Mouse (Mus musculus) embryo, embryonic 10.5 days (tissue): ENCODE measurements around the gene Tmem106c.

ENCODE experiments used
- DNase-seq: peaks from one replicate; pipeline ENCODE4 v3.0.0-alpha.2; 2015; ENCODE audit warnings: low spot score

Tmem106c gene

GRCm38 (mm10) chr15:97963989-97964835 lies at the start of gene Tmem106c:
Tmem106c (plus strand) TSS chr15:97964200.
- DNase-seq: peak; percentile 93

GRCm38 (mm10) chr15:97914331-97914747 lies 49.7 kb upstream of the Tmem106c start:
- DNase-seq: peak; percentile 69

GRCm38 (mm10) chr15:97917994-97918393 lies 46.0 kb upstream of the Tmem106c start:
- no peak for DNase-seq

GRCm38 (mm10) chr15:97919217-97919616 lies 44.8 kb upstream of the Tmem106c start:
- DNase-seq: no peak

- no peak for DNase-seq
Observed at GRCm38 (mm10) chr15:97920306-97920705, 43.7 kb upstream of the Tmem106c start.

GRCm38 (mm10) chr15:97921796-97922195 lies 42.2 kb upstream of the Tmem106c start:
- no peak for DNase-seq

GRCm38 (mm10) chr15:97922421-97922820 lies 41.6 kb upstream of the Tmem106c start:
- DNase-seq: no peak

- no peak for DNase-seq
Observed at GRCm38 (mm10) chr15:97927018-97927417, 37.0 kb upstream of the Tmem106c start.

- DNase-seq: no peak
Observed at GRCm38 (mm10) chr15:97927821-97928220, 36.2 kb upstream of the Tmem106c start.

- DNase-seq: no peak
Observed at GRCm38 (mm10) chr15:97929259-97929824, 34.7 kb upstream of the Tmem106c start.

GRCm38 (mm10) chr15:97932441-97932840 lies 31.6 kb upstream of the Tmem106c start:
- no peak for DNase-seq

GRCm38 (mm10) chr15:97938580-97938979 lies 25.4 kb upstream of the Tmem106c start:
- no peak for DNase-seq

GRCm38 (mm10) chr15:97940088-97940487 lies 23.9 kb upstream of the Tmem106c start:
- no peak for DNase-seq

- no peak for DNase-seq
Observed at GRCm38 (mm10) chr15:97941306-97941705, 22.7 kb upstream of the Tmem106c start.

- no peak for DNase-seq
Observed at GRCm38 (mm10) chr15:97942538-97942937, 21.5 kb upstream of the Tmem106c start.

GRCm38 (mm10) chr15:97943356-97943755 lies 20.6 kb upstream of the Tmem106c start:
- no peak for DNase-seq

GRCm38 (mm10) chr15:97944919-97945574 lies 19.0 kb upstream of the Tmem106c start:
- DNase-seq: no peak

GRCm38 (mm10) chr15:97945656-97946315 lies 18.2 kb upstream of the Tmem106c start:
- no peak for DNase-seq

- DNase-seq: no peak
Observed at GRCm38 (mm10) chr15:97948720-97949119, 15.3 kb upstream of the Tmem106c start.

- DNase-seq: no peak
Observed at GRCm38 (mm10) chr15:97949706-97950105, 14.3 kb upstream of the Tmem106c start.

GRCm38 (mm10) chr15:97950240-97950639 lies 13.8 kb upstream of the Tmem106c start:
- DNase-seq: no peak

- peak; percentile 93 for DNase-seq
Observed at GRCm38 (mm10) chr15:97952137-97952888, 11.7 kb upstream of the Tmem106c start.
